Mouse (Mus musculus) thymus, adult 2 months (tissue): ENCODE results near the gene Actr10.

Source experiments
- CTCF ChIP-seq: fragments of 200-500 bp; IDR thresholded peaks from 2 replicates; pipeline ENCODE4 v1.5.1; 2012; ENCODE audit warnings: mild to moderate bottlenecking, control low read depth, low read length, moderate library complexity, borderline replicate concordance; ENCODE audit not compliant: control insufficient read depth, poor library complexity, insufficient read depth; ENCODE audit errors: extremely low read depth
- POLR2A ChIP-seq: fragments of 200-500 bp; IDR thresholded peaks from 2 replicates; pipeline ENCODE4 v1.6.1; 2012; ENCODE audit warnings: mild to moderate bottlenecking, low read length, control low read depth, moderate library complexity; ENCODE audit not compliant: control insufficient read depth, poor library complexity, insufficient read depth; ENCODE audit errors: extremely low read depth

GRCm38 (mm10) chr12:70974441-70975266 lies 37.0 kb downstream of the Actr10 start, which contains the start of gene Psma3:
- TF ChIP-seq POLR2A (peak; percentile 77), CTCF (no peak)
